Mouse (Mus musculus) limb, embryonic 13.5 days (tissue): Measurements from ENCODE around the gene Grap2. TPM values are rescaled to one million over a fixed set of nuclear protein-coding genes. Genes with fewer than 3 reads are reported as not detected.

Source experiments
- microRNA-seq: library from miRNA; unstranded; fragments of <30 nt; microRNA quantifications from one replicate; pipeline ENCODE4, GENCODE M21; 2016
- polyA plus RNA-seq: library from polyadenylated mRNA; unstranded; fragments of >200 nt; fragmentation: Nextera tagmentation; extraction: Ambion mirVana; gene quantifications from 2 replicates; pipeline ENCODE4 v1.2.1, GENCODE M21; 2015

Grap2 gene
- polyA plus RNA-seq, 1 experiment from 2014 or later, result 0.93 TPM

Small RNA genes within 50 kb of the gene (microRNA-seq; reads per million reads assigned to microRNA genes)
- not detected for gene Mir6957

Other genes with a start within 250 kb of the Grap2 start
- not detected in 2 replicates for gene Enthd1, start 7.4 kb upstream of the Grap2 start, polyA plus RNA-seq
- 1.5 and 1.6 TPM in 2 replicates for gene Fam83f, start 99.3 kb downstream of the Grap2 start, polyA plus RNA-seq
- 31.9 and 34.7 TPM in 2 replicates for gene Tnrc6b, start 138.7 kb downstream of the Grap2 start, polyA plus RNA-seq